Mouse (Mus musculus) liver, embryonic 14.5 days (tissue): Measurements from ENCODE around the gene Gle1. TPM values are rescaled to one million over a fixed set of nuclear protein-coding genes. Genes with fewer than 3 reads are reported as not detected.
"Not testable (repeated sequence)": the region's sequence is repeated elsewhere in the genome, so short reads cannot be mapped to it uniquely, and the experiment has no call there.

Experiments
- ATAC-seq: fragments of 200-750 bp; cut with Nextera tagmentation; 2 replicates; pipeline ENCODE4 v1.8.0; 2017; ENCODE audit warnings: moderate number of reproducible peaks, mild to moderate bottlenecking, moderate library complexity; ENCODE audit not compliant: insufficient read depth
- DNase-seq, 3 experiments: peaks; one replicate each; pipeline ENCODE4 v3.0.0-alpha.2; 2012 to 2013; ENCODE audit warnings: low read depth in 3 of 3, low spot score in 3 of 3
- H3K27ac ChIP-seq: fragments of 300-500 bp; sonication (generic); 2 replicates; pipeline ENCODE4 v1.5.1; 2014; ENCODE audit warnings: moderate library complexity, mild to moderate bottlenecking, control low read depth, inconsistent platforms
- H3K27me3 ChIP-seq: fragments of 300-500 bp; sonication (generic); 2 replicates; pipeline ENCODE4 v1.6.1; 2014; ENCODE audit warnings: mild to moderate bottlenecking, low read length, moderate library complexity; ENCODE audit not compliant: control insufficient read depth, insufficient read depth
- H3K36me3 ChIP-seq: fragments of 300-500 bp; sonication (generic); replicated peaks from 2 replicates; pipeline ENCODE4 v1.6.1; 2014; ENCODE audit warnings: low read depth; ENCODE audit not compliant: control insufficient read depth, insufficient read depth
- H3K4me1 ChIP-seq, 2 experiments: fragments of 200-500 bp in 1 of 2; fragments of 300-500 bp in 1 of 2; sonication (generic) in 1 of 2; replicated peaks; 2 replicates each; pipeline ENCODE4 v1.6.1; 2012 to 2014; ENCODE audit warnings: antibody characterized with exemption in 1 of 2, inconsistent platforms in 1 of 2, low read length in 1 of 2; ENCODE audit not compliant: control insufficient read depth in 2 of 2, insufficient read depth in 2 of 2
- H3K4me2 ChIP-seq: fragments of 300-500 bp; sonication (generic); 2 replicates; pipeline ENCODE4 v1.6.1; 2014; ENCODE audit warnings: low read depth, mild to moderate bottlenecking, control low read depth, moderate library complexity
- H3K4me3 ChIP-seq, 2 experiments: fragments of 200-500 bp in 1 of 2; fragments of 300-500 bp in 1 of 2; sonication (generic) in 1 of 2; 2 replicates each; pipeline ENCODE4 v1.5.1; 2012 to 2014; ENCODE audit warnings: low read depth in 2 of 2, low read length in 2 of 2, mild to moderate bottlenecking in 2 of 2, control low read depth in 1 of 2, inconsistent platforms in 1 of 2, moderate library complexity in 1 of 2; ENCODE audit not compliant: insufficient read depth in 1 of 2
- H3K9ac ChIP-seq: fragments of 300-500 bp; sonication (generic); replicated peaks from 2 replicates; pipeline ENCODE4 v1.6.1; 2014; ENCODE audit warnings: mild to moderate bottlenecking, control low read depth, moderate library complexity
- H3K9me3 ChIP-seq: fragments of 300-500 bp; sonication (generic); 2 replicates; pipeline ENCODE4 v1.6.1; 2016; ENCODE audit warnings: low read length, mixed read lengths; ENCODE audit not compliant: control insufficient read depth
- CTCF ChIP-seq: IDR thresholded peaks from 2 replicates; pipeline ENCODE4 v1.5.1; 2016; ENCODE audit warnings: antibody characterized with exemption, low read depth, control low read depth
- EP300 ChIP-seq: IDR thresholded peaks from 2 replicates; pipeline ENCODE4 v1.6.1; 2016; ENCODE audit warnings: antibody characterized with exemption, low read depth
- WGBS: fragments of 180-500 bp; shearing (Covaris S2); extraction: QIAGEN DNeasy Blood & Tissue Kit; methylation state at CpG from one replicate; pipeline ENCODE4 v1.1.7; 2014; ENCODE audit not compliant: insufficient replicate concordance; 5-methylcytosine and 5-hydroxymethylcytosine counted together
- polyA plus RNA-seq, 2 experiments: library from polyadenylated mRNA; depleted of rRNA in 1 of 2; stranded (reverse) in 1 of 2; unstranded in 1 of 2; fragments of >200 nt; fragmentation: Nextera tagmentation in 1 of 2; extraction: Ambion mirVana in 1 of 2; gene quantifications; 2 replicates each; pipeline versions ENCODE4 v1.2.1 to v1.2.3; 2012 to 2014

Gle1 gene
- polyA plus RNA-seq (2012; rRNA removed) (11.2 and 13.5 TPM in 2 replicates), polyA plus RNA-seq (2014; fragmentation: Nextera tagmentation; extraction: Ambion mirVana) (17.6 and 20.5 TPM in 2 replicates)

DNA sequence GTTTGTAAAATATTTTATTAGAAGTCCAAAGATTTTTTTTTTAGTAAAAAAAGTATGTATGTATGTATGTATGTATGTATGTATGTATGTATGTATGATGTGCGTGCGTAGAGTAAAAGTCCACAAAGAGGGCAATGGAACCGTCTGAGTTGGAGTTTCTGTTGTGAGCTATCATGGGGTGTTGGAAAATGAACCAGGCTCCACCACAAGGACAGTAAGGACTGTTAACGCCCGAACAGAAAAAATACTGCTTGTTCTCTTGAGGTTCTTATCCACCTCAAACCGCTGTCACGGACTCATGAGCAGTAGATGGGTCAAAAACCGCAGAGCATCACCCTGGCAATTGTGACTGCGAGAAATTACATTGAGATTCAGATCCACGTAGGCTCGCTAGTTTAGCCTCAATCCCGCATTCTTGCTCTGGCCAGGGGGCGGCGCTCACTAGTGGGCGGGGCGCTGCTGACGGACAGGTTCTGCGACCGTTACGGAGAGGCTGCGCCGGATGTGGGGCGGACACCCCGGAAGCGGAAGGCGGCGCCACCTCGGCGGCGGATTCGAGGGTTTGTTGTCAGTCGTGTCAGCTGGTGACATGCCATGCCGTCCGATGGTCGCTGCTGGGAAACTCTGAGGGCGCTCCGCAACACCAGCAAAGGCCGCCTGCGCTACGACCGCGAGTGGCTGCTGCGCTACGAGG lies at the start of gene Gle1:
Gene Gle1, plus strand, starts transcription at position 521 of the 694 bp plus-strand sequence.
- H3K27ac ChIP-seq, result peak within 1 kb of the TSS; percentile 63
- TF ChIP-seq EP300 (no peak), CTCF (peak; percentile 85)
- H3K4me2 ChIP-seq, result peak within 1 kb of the TSS; percentile 80
- H3K9me3 ChIP-seq, result no peaks in the 10 kb centered on the region
- H3K36me3 ChIP-seq, result peaks cover 8% of the 10 kb centered on the region
- no peaks in the 10 kb centered on the region for H3K27me3 ChIP-seq
- H3K4me3 ChIP-seq, result peak within 1 kb of the TSS; percentile 78 to 90
- peak; percentile 84 to 87 (median 86) for DNase-seq
- 3% methylated on average over 44 of the region's 44 CpGs for WGBS
- peak within 1 kb of the TSS; percentile 74 for H3K9ac ChIP-seq
- H3K4me1 ChIP-seq, result peaks cover 0 to 7% of the 10 kb centered on the region in 2 experiments; a peak in 2 of 4 replicates
- peak; percentile 93 for ATAC-seq

DNA sequence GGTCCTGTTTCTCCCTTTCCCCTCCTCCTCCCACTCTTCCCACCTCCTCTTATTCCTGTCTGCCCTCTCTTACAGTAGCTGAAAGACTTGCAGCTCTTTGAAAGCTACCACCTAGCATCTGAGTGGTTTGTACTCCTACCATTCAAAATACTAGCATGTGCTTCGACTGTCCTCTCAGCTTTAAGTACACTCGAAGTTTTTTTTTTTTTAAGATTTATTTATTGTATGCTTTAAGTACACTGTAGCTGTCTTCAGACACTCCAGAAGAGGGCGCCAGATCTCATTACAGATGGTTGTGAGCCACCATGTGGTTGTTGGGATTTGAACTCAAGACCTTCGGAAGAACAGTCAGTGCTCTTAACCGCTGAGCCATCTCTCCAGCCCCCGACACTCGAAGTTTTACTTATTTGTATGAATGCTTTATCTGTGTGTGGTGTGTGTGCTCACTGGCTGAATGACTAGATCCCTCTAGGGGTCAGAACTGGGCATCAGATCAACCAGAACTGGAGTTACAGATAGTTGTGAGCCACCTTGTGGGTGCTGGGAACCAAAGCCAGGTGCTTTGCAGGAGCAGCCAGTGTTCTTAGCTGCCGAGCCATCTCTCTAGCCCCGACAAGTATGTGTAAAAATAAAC lies 48.5 kb upstream of the Gle1 start:
- TF ChIP-seq CTCF, result peak; percentile 43; the same call in 1 of the 2 replicates
- not testable (repeated sequence) for H3K36me3 ChIP-seq, ATAC-seq, H3K4me2 ChIP-seq, H3K4me3 ChIP-seq, H3K9ac ChIP-seq, DNase-seq, H3K27ac ChIP-seq, H3K9me3 ChIP-seq, H3K27me3 ChIP-seq
- 59% methylated on average over 9 of the region's 9 CpGs for WGBS
- peaks cover 14 to 16% of the 10 kb centered on the region in 2 experiments for H3K4me1 ChIP-seq

DNA sequence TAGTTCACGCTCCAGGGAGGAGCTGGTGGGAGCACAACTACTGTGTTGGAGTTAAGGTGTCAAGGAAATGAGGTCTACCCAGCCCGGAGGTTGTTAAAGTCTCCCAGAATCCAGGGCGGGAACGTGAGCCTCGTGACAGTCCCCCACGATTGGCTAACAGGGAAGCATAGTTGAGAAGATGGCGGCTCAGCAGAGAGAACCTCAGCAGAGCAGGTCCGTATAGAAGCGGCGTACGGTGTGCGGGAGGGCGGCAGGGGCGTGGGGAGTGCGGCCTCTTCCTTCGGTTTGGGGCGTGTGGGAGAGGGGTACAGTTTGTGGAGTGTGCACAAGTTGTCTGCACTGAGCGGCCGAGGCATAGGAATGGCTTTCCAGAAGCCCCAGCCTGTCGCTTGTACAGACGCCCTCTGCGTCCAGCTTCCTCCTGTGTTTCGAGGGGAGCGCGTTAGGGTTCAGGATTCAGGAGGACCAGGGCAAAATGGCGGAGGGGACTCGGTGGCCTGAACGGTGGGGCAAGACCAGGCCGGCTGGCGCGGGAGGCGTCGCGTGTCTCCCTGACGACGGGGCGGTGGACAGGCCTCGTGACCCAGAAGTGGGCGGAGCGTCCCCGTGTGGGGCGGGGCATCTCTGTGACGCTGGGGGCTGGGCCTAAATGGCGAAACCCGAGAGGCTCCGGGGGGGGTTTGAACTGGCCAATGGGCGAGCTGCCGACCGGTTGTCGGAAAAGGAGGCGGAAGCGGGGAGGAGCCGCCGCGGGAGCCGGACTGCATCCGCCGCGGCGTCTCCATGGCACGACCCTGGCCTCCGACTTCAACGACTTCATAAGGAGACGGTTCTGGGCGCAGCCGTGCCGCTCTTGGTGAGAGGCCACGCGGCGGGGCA lies 45.9 kb upstream of the Gle1 start, which contains the start of gene Odf2:
Gene Odf2, plus strand, starts transcription at position 156 of the 879 bp plus-strand sequence.
- H3K27ac ChIP-seq, result peak within 1 kb of the TSS; percentile 91
- DNase-seq (peak; percentile 97), ATAC-seq (peak; percentile 79)
- peaks cover 25% of the 10 kb centered on the region for H3K36me3 ChIP-seq
- WGBS, result under 1% methylated on average over 70 of the region's 70 CpGs
- H3K9ac ChIP-seq, result peak within 1 kb of the TSS; percentile 98
- peaks cover 14 to 16% of the 10 kb centered on the region in 2 experiments for H3K4me1 ChIP-seq
- H3K4me2 ChIP-seq, result peak within 1 kb of the TSS; percentile 99
- TF ChIP-seq EP300 (no peak), CTCF (no peak)
- H3K4me3 ChIP-seq, result peak within 1 kb of the TSS; percentile 84 to 99
- H3K27me3 ChIP-seq, result peaks cover 5% of the 10 kb centered on the region
- H3K9me3 ChIP-seq, result no peaks in the 10 kb centered on the region

DNA sequence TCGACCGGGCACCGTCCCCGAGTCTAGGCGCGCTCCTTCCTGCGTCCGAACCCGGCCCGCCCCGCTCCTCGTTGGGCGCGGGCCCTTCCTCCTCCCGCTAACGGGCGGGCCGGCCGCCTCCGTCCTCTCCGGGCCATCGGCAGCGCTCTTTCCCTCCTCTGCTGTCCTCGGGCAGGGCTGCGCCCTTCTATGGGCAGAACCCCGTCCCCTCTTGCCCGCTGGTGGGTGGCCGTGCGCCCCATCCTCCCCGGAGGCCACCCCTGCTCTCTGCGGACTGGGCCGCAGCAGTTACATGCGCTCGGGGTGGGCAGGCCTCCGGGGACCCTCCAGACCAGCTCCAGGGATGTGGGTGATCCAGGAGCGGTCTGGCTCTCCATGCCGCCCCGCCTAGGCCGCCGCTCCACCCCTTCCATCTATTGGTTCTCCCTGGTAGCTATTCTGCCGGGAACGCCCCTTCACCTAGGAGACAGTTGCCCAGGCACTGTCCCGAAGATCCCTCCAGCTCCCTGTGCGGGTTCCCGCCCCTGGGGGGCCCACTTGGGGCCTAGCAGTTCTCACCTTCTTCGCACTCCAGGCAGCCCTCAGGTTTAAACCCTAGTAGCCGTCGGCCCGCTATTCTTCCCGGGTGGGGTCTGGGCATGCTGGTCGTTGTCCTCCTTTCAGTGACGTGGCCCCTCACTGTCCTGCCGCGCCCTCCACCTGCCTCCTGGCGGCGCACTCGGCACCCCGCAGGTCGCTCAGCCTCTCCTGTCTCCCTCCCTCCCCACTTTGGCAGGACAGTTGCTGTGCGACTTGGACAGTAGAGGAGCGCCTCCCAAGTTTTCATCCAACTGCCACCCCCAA lies 45.0 kb upstream of the Gle1 start:
- Histone ChIP-seq H3K9me3 (no peaks in the 10 kb centered on the region), H3K4me2 (peak overlapping the region; percentile 99), H3K9ac (peak overlapping the region; percentile 98), H3K27me3 (peaks cover 5% of the 10 kb centered on the region), H3K4me3 (peak overlapping the region; percentile 84 to 99), H3K4me1 (peaks cover 14 to 16% of the 10 kb centered on the region in 2 experiments), H3K36me3 (peaks cover 34% of the 10 kb centered on the region), H3K27ac (peak overlapping the region; percentile 91)
- WGBS, result under 1% methylated on average over 59 of the region's 61 CpGs
- ATAC-seq (peak; percentile 92), DNase-seq (peak; percentile 90 to 92 (median 91))
- peak; percentile 88 for TF ChIP-seq CTCF
- TF ChIP-seq EP300, result no peak
